Mouse (Mus musculus) hindbrain, embryonic 14.5 days (tissue): ENCODE measurements around the gene Cpsf6. TPM values are rescaled to one million over a fixed set of nuclear protein-coding genes. Genes with fewer than 3 reads are reported as not detected.

ENCODE experiments used
- ATAC-seq: fragments of 200-750 bp; cut with Nextera tagmentation; 2 replicates; pipeline ENCODE4 v1.8.0; 2017; ENCODE audit warnings: moderate number of reproducible peaks, mild to moderate bottlenecking, moderate TSS enrichment, moderate library complexity; ENCODE audit not compliant: low FRiP score
- DNase-seq: peaks from one replicate; pipeline ENCODE4 v3.0.0-alpha.2; 2015; ENCODE audit warnings: low spot score
- H3K27ac ChIP-seq: fragments of 300-500 bp; sonication (generic); 2 replicates; pipeline ENCODE4 v1.5.1; 2014; ENCODE audit warnings: mild to moderate bottlenecking, moderate library complexity
- H3K27me3 ChIP-seq: fragments of 300-500 bp; sonication (generic); 2 replicates; pipeline ENCODE4 v1.6.1; 2014; ENCODE audit warnings: mild to moderate bottlenecking, low read length, mixed read lengths; ENCODE audit not compliant: control insufficient read depth, insufficient read depth
- H3K36me3 ChIP-seq: fragments of 300-500 bp; sonication (generic); replicated peaks from 2 replicates; pipeline ENCODE4 v1.6.1; 2014; ENCODE audit not compliant: control insufficient read depth, insufficient read depth
- H3K4me1 ChIP-seq: fragments of 300-500 bp; sonication (generic); replicated peaks from 2 replicates; pipeline ENCODE4 v1.6.1; 2014; ENCODE audit warnings: antibody characterized with exemption, low read length, mixed read lengths; ENCODE audit not compliant: control insufficient read depth, insufficient read depth
- H3K4me2 ChIP-seq: fragments of 300-500 bp; sonication (generic); replicated peaks from 2 replicates; pipeline ENCODE4 v1.6.1; 2014; ENCODE audit warnings: mild to moderate bottlenecking, moderate library complexity
- H3K4me3 ChIP-seq: fragments of 300-500 bp; sonication (generic); replicated peaks from 2 replicates; pipeline ENCODE4 v1.5.1; 2014; ENCODE audit warnings: mild to moderate bottlenecking, low read length
- H3K9ac ChIP-seq: fragments of 300-500 bp; sonication (generic); 2 replicates; pipeline ENCODE4 v1.6.1; 2014
- H3K9me3 ChIP-seq: fragments of 300-500 bp; sonication (generic); 2 replicates; pipeline ENCODE4 v1.6.1; 2016; ENCODE audit warnings: low read length; ENCODE audit not compliant: control insufficient read depth
- WGBS: fragments of 180-500 bp; shearing (Covaris S2); extraction: QIAGEN DNeasy Blood & Tissue Kit; methylation state at CpG from one replicate; pipeline ENCODE4 v1.1.7; 2014; 5-methylcytosine and 5-hydroxymethylcytosine counted together
- polyA plus RNA-seq: library from polyadenylated mRNA; unstranded; fragments of >200 nt; fragmentation: Nextera tagmentation; extraction: Ambion mirVana; gene quantifications from 2 replicates; pipeline ENCODE4 v1.2.1, GENCODE M21; 2014

Gene Cpsf6
- polyA plus RNA-seq, 1 experiment from 2014 or later: 152 TPM

DNA sequence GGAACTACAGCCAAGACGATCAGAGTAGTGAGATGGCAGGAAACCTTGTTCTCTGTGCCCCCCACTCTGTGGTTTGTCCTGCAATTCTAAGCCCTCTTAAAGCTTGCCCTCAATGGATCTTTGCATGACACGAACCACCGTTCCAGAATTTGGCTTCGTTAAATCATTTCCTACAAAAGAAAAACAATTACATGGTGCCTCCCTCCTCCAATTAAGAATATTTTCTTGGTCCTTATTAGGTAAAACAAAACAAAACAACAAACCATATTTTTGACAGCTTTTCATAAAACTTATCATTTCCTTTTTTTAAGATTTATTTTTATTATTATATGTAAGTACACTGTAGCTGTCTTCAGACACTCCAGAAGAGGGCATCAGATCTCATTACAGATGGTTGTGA, 21.5 kb upstream of the Cpsf6 start:
- no peak overlapping the region for H3K27ac ChIP-seq
- DNase-seq (no peak), ATAC-seq (no peak)
- H3K4me3 ChIP-seq: no peak overlapping the region
- 91% methylated on average over 4 of the region's 4 CpGs for WGBS
- H3K4me2 ChIP-seq: no peak overlapping the region
- H3K27me3 ChIP-seq: no peaks in the 10 kb centered on the region
- H3K36me3 ChIP-seq: no peaks in the 10 kb centered on the region
- H3K9ac ChIP-seq: no peak overlapping the region
- no peaks in the 10 kb centered on the region for H3K9me3 ChIP-seq
- H3K4me1 ChIP-seq: no peaks in the 10 kb centered on the region

DNA sequence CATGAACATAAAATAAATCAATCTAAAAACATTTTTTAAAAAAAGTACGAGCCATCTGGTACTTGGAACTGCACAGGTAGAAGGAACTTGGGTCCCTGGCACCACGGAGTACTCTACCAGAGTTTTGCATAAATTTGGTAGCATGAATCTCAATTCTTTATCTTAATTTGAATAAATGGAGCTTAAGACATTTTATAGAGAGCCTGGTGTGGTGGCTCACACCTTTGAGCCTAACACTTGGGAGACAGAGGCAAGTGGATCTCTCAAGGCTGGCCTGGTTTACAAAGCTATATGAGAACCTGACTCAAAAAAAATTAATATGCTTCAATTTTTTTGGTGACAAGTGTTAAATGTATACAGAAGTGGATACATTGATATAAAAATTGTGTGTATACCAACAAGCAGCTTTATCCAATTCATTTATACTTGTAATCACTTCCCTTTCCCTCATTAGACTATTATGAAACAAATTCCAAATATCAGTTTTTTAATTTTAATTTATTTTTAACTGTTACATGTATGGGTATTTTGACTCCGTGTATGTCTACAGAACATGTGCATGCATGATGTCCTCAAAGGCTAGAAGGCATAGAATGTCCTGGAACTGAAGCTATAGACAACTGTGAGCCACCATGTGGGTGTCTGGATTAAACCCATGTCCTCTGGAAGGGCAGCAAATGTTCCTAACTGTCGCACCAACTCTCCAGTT, 20.6 kb upstream of the Cpsf6 start:
- H3K27ac ChIP-seq: no peak overlapping the region
- ATAC-seq (no peak), DNase-seq (no peak)
- H3K4me2 ChIP-seq: no peak overlapping the region
- no peaks in the 10 kb centered on the region for H3K9me3 ChIP-seq
- H3K4me1 ChIP-seq: no peaks in the 10 kb centered on the region
- no peaks in the 10 kb centered on the region for H3K27me3 ChIP-seq
- H3K36me3 ChIP-seq: no peaks in the 10 kb centered on the region
- H3K4me3 ChIP-seq: no peak overlapping the region
- no peak overlapping the region for H3K9ac ChIP-seq
- 85% methylated on average over 4 of the region's 4 CpGs for WGBS

DNA sequence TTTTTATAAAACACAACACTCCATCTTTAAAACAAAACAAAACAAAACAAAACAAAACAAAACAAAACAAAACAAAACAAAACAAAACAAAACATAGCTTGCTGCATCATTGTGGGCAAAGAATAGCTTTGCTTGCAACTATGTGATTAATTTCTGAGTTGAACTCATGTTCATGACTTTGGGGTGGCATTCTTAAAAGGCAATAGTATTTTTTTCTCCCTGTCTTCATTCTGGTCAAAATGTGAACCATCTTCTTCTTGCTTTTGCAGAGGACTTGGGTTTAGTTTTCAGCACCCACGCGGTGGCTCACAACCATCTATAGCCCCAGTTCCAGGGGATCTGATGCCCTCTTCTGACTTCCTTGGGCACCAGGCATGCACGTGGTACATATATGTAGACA, 20.0 kb upstream of the Cpsf6 start:
- ATAC-seq (no peak), DNase-seq (no peak)
- Histone ChIP-seq H3K9me3 (no peaks in the 10 kb centered on the region), H3K9ac (no peak overlapping the region), H3K27ac (no peak overlapping the region), H3K4me3 (no peak overlapping the region), H3K27me3 (no peaks in the 10 kb centered on the region), H3K4me1 (no peaks in the 10 kb centered on the region), H3K4me2 (no peak overlapping the region), H3K36me3 (no peaks in the 10 kb centered on the region)
- WGBS: 95% methylated on average over 3 of the region's 3 CpGs

DNA sequence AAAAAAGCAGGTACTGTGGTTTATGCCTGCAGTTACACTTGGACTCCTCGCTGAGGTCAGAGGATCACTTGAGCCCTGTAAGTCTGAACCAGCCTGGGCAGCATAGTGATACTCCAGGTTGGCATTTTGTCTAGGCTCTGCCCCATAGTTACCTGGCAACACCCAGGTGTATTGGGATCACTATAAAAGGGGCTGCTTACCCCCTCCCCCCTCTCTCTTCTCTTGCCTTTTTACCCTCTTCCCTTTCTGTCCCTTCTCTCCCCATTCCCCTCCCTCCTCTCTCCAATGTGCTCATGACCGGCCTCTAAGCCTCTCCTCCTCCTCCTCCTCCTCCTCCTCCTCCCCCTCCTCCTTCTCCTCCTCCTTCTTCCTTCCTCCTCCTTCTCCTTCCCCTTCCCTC, 19.4 kb upstream of the Cpsf6 start:
- H3K27ac ChIP-seq: no peak overlapping the region
- WGBS: 51% methylated on average over 2 of the region's 2 CpGs
- no peak overlapping the region for H3K4me2 ChIP-seq
- H3K9ac ChIP-seq: no peak overlapping the region
- H3K27me3 ChIP-seq: no peaks in the 10 kb centered on the region
- DNase-seq: no peak
- no peaks in the 10 kb centered on the region for H3K9me3 ChIP-seq
- no peak for ATAC-seq
- H3K36me3 ChIP-seq: no peaks in the 10 kb centered on the region
- H3K4me1 ChIP-seq: no peaks in the 10 kb centered on the region
- H3K4me3 ChIP-seq: no peak overlapping the region

DNA sequence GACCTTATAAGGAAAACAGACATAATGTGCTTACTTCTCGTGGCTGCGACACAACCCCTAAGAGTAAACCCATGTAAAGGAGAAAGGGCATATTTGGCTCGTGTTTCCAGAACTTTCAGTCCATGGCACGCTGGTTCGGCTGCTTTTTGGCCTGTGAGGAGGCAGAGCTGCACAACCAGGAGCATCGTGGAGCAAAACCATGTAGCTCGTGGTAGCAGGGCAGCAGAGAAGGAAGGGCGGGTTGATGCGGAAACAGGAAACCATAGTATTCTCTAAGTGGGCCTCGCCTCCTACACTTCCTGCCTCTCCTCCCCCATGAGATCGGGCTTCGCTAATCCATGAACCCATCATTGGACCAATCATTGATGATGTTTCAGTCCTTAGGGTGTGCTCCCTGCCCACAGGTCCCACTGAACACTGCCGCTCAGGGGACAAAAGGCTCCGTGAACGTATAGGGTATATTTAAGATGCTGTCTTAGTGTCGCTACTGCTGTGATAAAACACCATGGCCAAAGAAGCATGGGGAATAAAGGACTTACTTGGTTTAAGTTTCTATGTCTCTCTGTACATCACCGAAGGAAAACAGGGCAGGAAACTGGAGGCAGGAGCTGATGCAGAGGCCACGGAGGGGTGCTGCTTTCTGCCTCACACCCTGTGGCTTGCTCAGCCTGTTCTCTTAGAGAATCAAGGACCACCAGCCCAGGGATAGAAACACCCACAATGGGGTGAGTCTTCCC, 18.4 kb upstream of the Cpsf6 start:
- H3K36me3 ChIP-seq: no peaks in the 10 kb centered on the region
- 84% methylated on average over 18 of the region's 18 CpGs for WGBS
- DNase-seq (no peak), ATAC-seq (no peak)
- H3K4me1 ChIP-seq: peaks cover 5% of the 10 kb centered on the region; the same call in 1 of the 2 replicates
- no peaks in the 10 kb centered on the region for H3K9me3 ChIP-seq
- H3K4me3 ChIP-seq: no peak overlapping the region
- no peak overlapping the region for H3K9ac ChIP-seq
- H3K27ac ChIP-seq: no peak overlapping the region
- H3K4me2 ChIP-seq: no peak overlapping the region
- no peaks in the 10 kb centered on the region for H3K27me3 ChIP-seq

DNA sequence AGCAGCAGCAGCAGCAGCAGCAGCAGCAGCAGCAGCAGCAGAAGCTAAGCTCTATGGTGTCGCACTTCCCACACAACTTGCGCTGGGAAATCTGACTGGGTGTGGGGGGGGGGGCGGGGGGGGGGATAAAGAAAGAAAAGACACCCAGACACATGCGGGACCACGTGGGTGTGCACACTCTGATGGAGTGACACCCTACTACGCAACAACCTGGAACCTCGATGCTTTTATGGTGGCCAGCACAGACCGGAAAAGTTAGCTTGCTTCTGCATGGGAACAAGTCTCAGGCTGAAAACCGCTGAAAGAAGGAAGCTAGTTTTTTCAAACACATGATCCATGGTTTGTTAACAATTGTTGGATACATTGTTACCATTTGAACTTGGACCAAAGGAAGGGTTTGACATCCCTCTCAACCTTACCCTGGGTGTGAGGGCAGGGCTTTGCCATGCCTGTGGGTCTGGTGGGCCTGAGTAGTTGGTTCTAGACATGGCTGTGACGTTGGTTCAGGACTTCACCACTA, 17.4 kb upstream of the Cpsf6 start:
- H3K27ac ChIP-seq: no peak overlapping the region
- WGBS: 75% methylated on average over 8 of the region's 10 CpGs
- peaks cover 8% of the 10 kb centered on the region; the same call in 1 of the 2 replicates for H3K4me1 ChIP-seq
- no peak overlapping the region for H3K4me2 ChIP-seq
- no peaks in the 10 kb centered on the region for H3K27me3 ChIP-seq
- ATAC-seq (no peak), DNase-seq (no peak)
- no peaks in the 10 kb centered on the region for H3K9me3 ChIP-seq
- H3K36me3 ChIP-seq: no peaks in the 10 kb centered on the region
- H3K4me3 ChIP-seq: no peak overlapping the region
- H3K9ac ChIP-seq: no peak overlapping the region

DNA sequence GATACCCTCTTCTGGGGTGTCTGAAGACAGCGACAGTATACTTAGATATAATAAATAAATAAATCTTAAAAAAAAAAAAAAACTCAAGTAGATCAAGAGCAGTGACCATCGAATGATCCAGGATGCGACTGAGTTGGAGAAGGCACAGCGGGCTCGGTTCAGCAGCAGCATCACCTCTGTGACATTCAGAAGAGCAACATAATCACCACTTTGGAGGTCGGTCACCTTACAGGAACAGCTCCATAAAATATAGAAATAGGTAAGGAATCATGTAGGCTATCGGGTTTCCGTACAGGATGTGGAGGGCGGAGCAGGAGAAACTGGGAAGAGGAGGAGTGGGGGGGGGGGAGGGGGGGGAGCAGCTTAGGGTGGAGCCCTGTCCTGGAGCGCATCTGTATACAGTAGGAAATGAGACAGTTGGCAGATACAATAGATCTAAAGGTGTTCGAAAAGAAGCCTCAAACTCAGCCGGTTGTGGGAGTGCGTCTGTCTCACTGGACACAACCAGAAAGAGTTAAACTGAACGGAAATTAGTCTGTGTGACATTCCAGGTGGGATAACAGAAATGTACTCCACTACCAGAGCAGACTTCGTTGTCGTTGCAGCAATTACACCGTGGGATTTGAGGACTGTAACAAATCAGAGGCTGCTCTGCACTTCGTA, 16.7 kb upstream of the Cpsf6 start:
- H3K9ac ChIP-seq: no peak overlapping the region
- no peak overlapping the region for H3K4me2 ChIP-seq
- no peaks in the 10 kb centered on the region for H3K36me3 ChIP-seq
- H3K27me3 ChIP-seq: no peaks in the 10 kb centered on the region
- no peak overlapping the region for H3K27ac ChIP-seq
- ATAC-seq (no peak), DNase-seq (no peak)
- no peaks in the 10 kb centered on the region for H3K9me3 ChIP-seq
- no peak overlapping the region for H3K4me3 ChIP-seq
- WGBS: 72% methylated on average over 18 of the region's 18 CpGs
- H3K4me1 ChIP-seq: peaks cover 8% of the 10 kb centered on the region; the same call in 1 of the 2 replicates

DNA sequence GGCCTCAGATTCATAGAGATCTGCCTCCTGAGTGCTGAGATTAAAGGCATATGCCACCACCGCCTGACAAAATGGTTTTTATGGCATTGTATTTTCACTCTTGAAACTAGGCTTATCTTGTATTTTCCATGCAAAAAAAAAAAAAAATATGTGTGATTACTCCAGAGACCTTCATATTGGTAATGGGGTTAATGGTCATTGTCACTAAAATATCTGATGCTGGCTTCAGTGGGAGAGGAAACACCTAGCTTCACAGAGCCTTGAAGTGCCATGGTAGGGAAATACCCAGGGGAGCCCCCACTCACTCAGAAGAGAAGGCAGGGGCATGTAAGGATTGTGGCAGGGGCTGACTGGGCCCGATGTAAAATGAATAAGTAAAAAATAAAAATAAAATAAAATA, 16.0 kb upstream of the Cpsf6 start:
- no peak overlapping the region for H3K9ac ChIP-seq
- no peak for ATAC-seq
- no peaks in the 10 kb centered on the region for H3K27me3 ChIP-seq
- H3K4me3 ChIP-seq: no peak overlapping the region
- H3K4me2 ChIP-seq: no peak overlapping the region
- H3K36me3 ChIP-seq: no peaks in the 10 kb centered on the region
- 88% methylated on average over 2 of the region's 2 CpGs for WGBS
- no peaks in the 10 kb centered on the region for H3K9me3 ChIP-seq
- no peak overlapping the region for H3K27ac ChIP-seq
- DNase-seq: no peak
- peaks cover 8% of the 10 kb centered on the region; the same call in 1 of the 2 replicates for H3K4me1 ChIP-seq
